Comparison of ENCODE assay signal across 33 mouse cellular contexts in the genomic region with DNA sequence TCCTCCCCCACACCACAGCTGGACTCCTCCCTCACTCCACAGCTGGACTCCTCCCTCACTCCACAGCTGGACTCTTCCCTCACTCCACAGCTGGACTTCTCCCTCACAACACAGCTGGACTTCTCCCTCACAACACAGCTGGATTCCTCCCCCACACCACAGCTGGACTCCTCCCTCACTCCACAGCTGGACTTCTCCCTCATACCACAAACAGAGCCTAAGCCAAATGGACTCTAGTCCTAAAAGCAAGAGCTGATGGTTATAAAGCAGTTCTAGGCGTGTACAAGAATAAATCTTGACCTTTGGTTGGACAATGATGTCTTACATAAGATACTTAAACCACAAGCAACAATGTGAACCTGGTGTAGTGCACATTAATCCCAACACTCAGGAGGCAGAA. TPM values are rescaled to one million over a fixed set of nuclear protein-coding genes. Genes with fewer than 3 reads are reported as not detected.
DNase-seq lines count a peak whose midpoint lies in the region; ATAC-seq and TF ChIP-seq lines count a peak whose summit lies in the region.
"Had no signal": no experiment of that assay in that cellular context is flagged by ENCODE, and none has a peak within 500 bp of the region (broad histone marks: within the 10 kb centered on the region; RNA-seq: fewer than 3 reads in every experiment).

No protein-coding gene starts in this region.

- no peak for TF ChIP-seq CTCF in kidney, postnatal 0 days (IDR thresholded peaks at IDR 0.05; ENCODE audit: low read depth)
- no peak for TF ChIP-seq CTCF in lung, postnatal 0 days (IDR thresholded peaks at IDR 0.05)

- H3K4me3 ChIP-seq in kidney, postnatal 0 days (replicated peaks; ENCODE audit: low read depth, low read length): no peak overlapping the region
- no peak overlapping the region for H3K4me3 ChIP-seq in kidney, embryonic 14.5 days (ENCODE audit: low read length)
- H3K4me3 ChIP-seq in lung, postnatal 0 days (ENCODE audit: low read depth, low read length): no peak overlapping the region
- H3K4me3 ChIP-seq in embryonic facial prominence, embryonic 10.5 days: no peak overlapping the region
- H3K4me3 ChIP-seq: embryonic facial prominence, embryonic 15.5 days; forebrain, embryonic 12.5 days; hindbrain, embryonic 10.5 days; hindbrain, embryonic 15.5 days; layer of hippocampus, adult 2 months; left cerebral cortex, adult 2 months; limb, embryonic 12.5 days; megakaryocyte, embryonic 14.5 days; midbrain, embryonic 13.5 days; neural tube, embryonic 15.5 days had no signal

- H3K9ac ChIP-seq in kidney, postnatal 0 days (ENCODE audit: low read depth, low read length): no peak overlapping the region
- no peak overlapping the region for H3K9ac ChIP-seq in kidney, embryonic 14.5 days (ENCODE audit: low read depth, low read length)
- no peak overlapping the region for H3K9ac ChIP-seq in lung, postnatal 0 days (replicated peaks; ENCODE audit: low read depth)
- H3K9ac ChIP-seq: embryonic facial prominence, embryonic 15.5 days; forebrain, embryonic 12.5 days; forebrain, postnatal 0 days; hindbrain, embryonic 15.5 days; limb, embryonic 12.5 days; midbrain, embryonic 13.5 days; neural tube, embryonic 15.5 days had no signal

- H3K27me3 ChIP-seq in kidney, postnatal 0 days (ENCODE audit: insufficient read depth, low read length): no peaks in the 10 kb centered on the region
- H3K27me3 ChIP-seq in kidney, embryonic 14.5 days (ENCODE audit: control insufficient read depth, insufficient read depth, low read length): no peaks in the 10 kb centered on the region
- H3K27me3 ChIP-seq in lung, postnatal 0 days (replicated peaks; ENCODE audit: insufficient read depth, low read length): no peaks in the 10 kb centered on the region
- peaks cover 9% of the 10 kb centered on the region; the same call in 1 of the 2 replicates for H3K27me3 ChIP-seq in embryonic facial prominence, embryonic 10.5 days (replicated peaks; ENCODE audit: low read depth, poor library complexity, severe bottlenecking)
- H3K27me3 ChIP-seq: embryonic facial prominence, embryonic 15.5 days; limb, embryonic 12.5 days had no signal

- 77% methylated on average over 1 of the region's 1 CpGs for WGBS in kidney, postnatal 0 days
- 66% methylated on average over 1 of the region's 1 CpGs for WGBS in kidney, embryonic 14.5 days
- WGBS in lung, postnatal 0 days: 44% methylated on average over 1 of the region's 1 CpGs
- 68% methylated on average over 1 of the region's 1 CpGs for WGBS in embryonic facial prominence, embryonic 10.5 days

- no peak for TF ChIP-seq EP300 in lung, postnatal 0 days (IDR thresholded peaks at IDR 0.05)

- no peak for ATAC-seq in kidney, postnatal 0 days (replicated peaks; ENCODE audit: low FRiP score, low read depth)
- no peak for ATAC-seq in kidney, embryonic 14.5 days (ENCODE audit: low FRiP score, low TSS enrichment)
- ATAC-seq in lung, postnatal 0 days: no peak
- ATAC-seq: forebrain, postnatal 0 days; inflammation-experienced regulatory T-cells, adult 6 months; midbrain, embryonic 13.5 days had no signal

- peak; percentile 88 for DNase-seq in heart, adult 11 months
- DNase-seq in heart, adult 9 months (ENCODE audit: low spot score in 2 of 2): no peak
- peak; percentile 35 for DNase-seq in kidney, postnatal 0 days (ENCODE audit: low spot score)
- DNase-seq in lung, postnatal 0 days (ENCODE audit: low spot score): peak; percentile 58
- DNase-seq in lung, postnatal 10 days: no peak
- no peak for DNase-seq in ovary, postnatal 10 days (ENCODE audit: low spot score)
- no peak for DNase-seq in embryonic facial prominence, embryonic 10.5 days (ENCODE audit: low spot score)
- DNase-seq: cerebellum, adult 18-20 months; cerebellum, postnatal 14 days; forebrain, postnatal 0 days; heart, postnatal 14 days; lung, postnatal 4 days; right cerebral cortex, postnatal 25 days; spleen, adult 18-20 months; thymus, postnatal 14 days had no signal

- H3K9me3 ChIP-seq in kidney, postnatal 0 days (replicated peaks; ENCODE audit: low read length): no peaks in the 10 kb centered on the region
- no peaks in the 10 kb centered on the region for H3K9me3 ChIP-seq in kidney, embryonic 14.5 days (ENCODE audit: control insufficient read depth, low read length)
- H3K9me3 ChIP-seq in lung, postnatal 0 days (ENCODE audit: low read length): no peaks in the 10 kb centered on the region
- H3K9me3 ChIP-seq in embryonic facial prominence, embryonic 10.5 days: no peaks in the 10 kb centered on the region
- H3K9me3 ChIP-seq: embryonic facial prominence, embryonic 15.5 days; forebrain, embryonic 12.5 days; hindbrain, embryonic 10.5 days; hindbrain, embryonic 15.5 days; limb, embryonic 12.5 days; megakaryocyte, embryonic 14.5 days; midbrain, embryonic 13.5 days; neural tube, embryonic 15.5 days had no signal

- H3K4me2 ChIP-seq in kidney, postnatal 0 days (ENCODE audit: low read length): no peak overlapping the region
- H3K4me2 ChIP-seq in kidney, embryonic 14.5 days (replicated peaks; ENCODE audit: low read depth, low read length): no peak overlapping the region
- no peak overlapping the region for H3K4me2 ChIP-seq in lung, postnatal 0 days (replicated peaks; ENCODE audit: low read depth, low read length)
- H3K4me2 ChIP-seq: embryonic facial prominence, embryonic 15.5 days; forebrain, embryonic 12.5 days; hindbrain, embryonic 15.5 days; limb, embryonic 12.5 days; liver, embryonic 11.5 days; midbrain, embryonic 13.5 days; neural tube, embryonic 15.5 days had no signal

- H3K36me3 ChIP-seq in kidney, postnatal 0 days (ENCODE audit: insufficient read depth, low read length): no peaks in the 10 kb centered on the region
- H3K36me3 ChIP-seq in kidney, embryonic 14.5 days (ENCODE audit: control insufficient read depth, insufficient read depth, low read length): no peaks in the 10 kb centered on the region
- H3K36me3 ChIP-seq in lung, postnatal 0 days (ENCODE audit: insufficient read depth, low read length): no peaks in the 10 kb centered on the region
- no peaks in the 10 kb centered on the region for H3K36me3 ChIP-seq in embryonic facial prominence, embryonic 10.5 days (replicated peaks)
- H3K36me3 ChIP-seq: embryonic facial prominence, embryonic 15.5 days; forebrain, embryonic 12.5 days; hindbrain, embryonic 10.5 days; hindbrain, embryonic 15.5 days; limb, embryonic 12.5 days; midbrain, embryonic 13.5 days; neural tube, embryonic 15.5 days had no signal

- H3K4me1 ChIP-seq in kidney, postnatal 0 days (replicated peaks; ENCODE audit: insufficient read depth, low read length): 0 out of 2 replicates have a peak, but pooled peaks cover 4% of the 10 kb centered on the region
- no peaks in the 10 kb centered on the region for H3K4me1 ChIP-seq in kidney, embryonic 14.5 days (ENCODE audit: control insufficient read depth, insufficient read depth, low read length)
- H3K4me1 ChIP-seq in lung, postnatal 0 days (ENCODE audit: insufficient read depth, low read depth, low read length): 0 out of 2 replicates have a peak, but pooled peaks cover 5% of the 10 kb centered on the region
- H3K4me1 ChIP-seq in embryonic facial prominence, embryonic 10.5 days: peaks cover 12% of the 10 kb centered on the region; the same call in 1 of the 2 replicates

- H3K27ac ChIP-seq in kidney, postnatal 0 days: no peak overlapping the region
- no peak overlapping the region for H3K27ac ChIP-seq in kidney, embryonic 14.5 days (ENCODE audit: low read depth, low read length)
- peak overlapping the region; percentile 47; the same call in 1 of the 2 replicates for H3K27ac ChIP-seq in lung, postnatal 0 days (ENCODE audit: low read length)
- no peak overlapping the region for H3K27ac ChIP-seq in embryonic facial prominence, embryonic 10.5 days (replicated peaks)
- H3K27ac ChIP-seq: embryonic facial prominence, embryonic 15.5 days; forebrain, embryonic 12.5 days; hindbrain, embryonic 10.5 days; hindbrain, embryonic 15.5 days; layer of hippocampus, adult 2 months; left cerebral cortex, adult 2 months; limb, embryonic 12.5 days; midbrain, embryonic 13.5 days; neural tube, embryonic 15.5 days had no signal

RNA-seq across cellular contexts. Expression of a gene that starts 4.7 kb away (rescaled TPM):
- polyA plus RNA-seq in kidney, postnatal 0 days (2015; fragmentation: Nextera tagmentation; extraction: Ambion mirVana): 21.2 and 21.4 TPM in 2 replicates
- polyA plus RNA-seq in kidney, embryonic 14.5 days (2014; fragmentation: Nextera tagmentation; extraction: Ambion mirVana): 13.9 and 28.7 TPM in 2 replicates
- 19.3 and 20.3 TPM in 2 replicates for polyA plus RNA-seq in lung, postnatal 0 days (2015; fragmentation: Nextera tagmentation; extraction: Ambion mirVana)
- polyA plus RNA-seq in embryonic facial prominence, embryonic 10.5 days (2016; fragmentation: Nextera tagmentation; extraction: Ambion mirVana): 11.8 and 12.1 TPM in 2 replicates

RNA-seq across cellular contexts. Expression of a gene that starts 37.8 kb away (rescaled TPM):
- polyA plus RNA-seq in kidney, postnatal 0 days (2015; fragmentation: Nextera tagmentation; extraction: Ambion mirVana): 100 and 103 TPM in 2 replicates
- polyA plus RNA-seq in kidney, embryonic 14.5 days (2014; fragmentation: Nextera tagmentation; extraction: Ambion mirVana): 94.5 and 103 TPM in 2 replicates
- 70.3 and 73.6 TPM in 2 replicates for polyA plus RNA-seq in lung, postnatal 0 days (2015; fragmentation: Nextera tagmentation; extraction: Ambion mirVana)
- 94.8 and 105 TPM in 2 replicates for polyA plus RNA-seq in embryonic facial prominence, embryonic 10.5 days (2016; fragmentation: Nextera tagmentation; extraction: Ambion mirVana)

RNA-seq across cellular contexts. Expression of a gene that starts 38.4 kb away (rescaled TPM):
- not detected in 2 replicates for polyA plus RNA-seq in kidney, postnatal 0 days (2015; fragmentation: Nextera tagmentation; extraction: Ambion mirVana)
- polyA plus RNA-seq in kidney, embryonic 14.5 days (2014; fragmentation: Nextera tagmentation; extraction: Ambion mirVana): not detected in 2 replicates
- not detected in 2 replicates for polyA plus RNA-seq in lung, postnatal 0 days (2015; fragmentation: Nextera tagmentation; extraction: Ambion mirVana)
- not detected in 2 replicates for polyA plus RNA-seq in embryonic facial prominence, embryonic 10.5 days (2016; fragmentation: Nextera tagmentation; extraction: Ambion mirVana)
- polyA plus RNA-seq: embryonic facial prominence, embryonic 15.5 days; forebrain, embryonic 12.5 days; forebrain, postnatal 0 days; heart, embryonic 14.5 days; hindbrain, embryonic 10.5 days; hindbrain, embryonic 15.5 days; inflammation-experienced regulatory T-cells, adult 6 months; kidney, embryonic 16.5 days; limb, embryonic 12.5 days; liver, embryonic 16.5 days; midbrain, embryonic 13.5 days; neural tube, embryonic 15.5 days; stomach, embryonic 16.5 days; urinary bladder, adult 2 months had no signal

Comparison
In these comparisons a context has a peak if more than half of its experiments do, and no peak if none do; other contexts are left out.
1. DNase-seq: peak in heart, adult 11 months (single experiment), kidney, postnatal 0 days (single experiment) and lung, postnatal 0 days (single experiment); none in heart, adult 9 months (0 of 2), lung, postnatal 10 days (single experiment), ovary, postnatal 10 days (single experiment) and embryonic facial prominence, embryonic 10.5 days (single experiment).